Mouse (Mus musculus): Measurements from ENCODE around the gene Adam19.

DNA sequence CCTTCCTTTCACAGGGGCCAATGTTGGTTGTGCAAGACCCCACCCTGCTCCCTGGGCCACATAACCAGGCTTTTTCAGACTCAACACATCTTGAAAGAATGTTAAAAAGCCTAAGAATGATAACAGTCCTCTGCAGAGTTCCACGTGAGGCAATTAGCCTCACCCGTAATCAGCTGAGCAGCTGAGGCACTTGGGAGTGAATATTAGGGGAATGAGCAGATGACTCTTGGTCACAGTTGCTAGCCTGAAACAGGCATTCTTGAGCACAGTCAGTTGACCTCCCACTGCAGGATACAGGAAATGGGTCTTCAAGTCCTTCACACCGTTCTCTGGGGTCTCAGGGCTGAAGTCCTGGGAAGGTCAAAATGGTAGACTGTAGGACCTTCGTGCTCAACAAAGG lies 65.9 kb downstream of the Adam19 start:
- TF ChIP-seq GATA1 (IDR thresholded peaks at IDR 0.05; ENCODE audit: low read length), result no peak
- no peak for TF ChIP-seq TAL1 (IDR thresholded peaks at IDR 0.05; ENCODE audit: low read length)
